Mouse (Mus musculus): ENCODE results near the gene Sgpl1.
A peak's percentile ranks its signal among the peaks of the same experiment; 100 is the strongest.

Sgpl1 gene

GRCm38 (mm10) chr10:61086502-61086901, 61.0 kb downstream of the Sgpl1 start:
- no peak for DNase-seq (ENCODE audit: low read depth, low spot score)

- DNase-seq (ENCODE audit: low read depth, low spot score) = no peak
Observed at GRCm38 (mm10) chr10:61085364-61085763, 62.1 kb downstream of the Sgpl1 start.

GRCm38 (mm10) chr10:61080931-61081255, 66.6 kb downstream of the Sgpl1 start:
- no peak for DNase-seq (ENCODE audit: low read depth, low spot score)

GRCm38 (mm10) chr10:61080227-61080930, 67.1 kb downstream of the Sgpl1 start:
- DNase-seq (ENCODE audit: low read depth, low spot score) = peak; percentile 18

GRCm38 (mm10) chr10:61075607-61076006, 71.9 kb downstream of the Sgpl1 start:
- DNase-seq (ENCODE audit: low read depth, low spot score) = no peak

GRCm38 (mm10) chr10:61074643-61075042, 72.9 kb downstream of the Sgpl1 start:
- no peak for DNase-seq (ENCODE audit: low read depth, low spot score)

GRCm38 (mm10) chr10:61072324-61072723, 75.2 kb downstream of the Sgpl1 start:
- DNase-seq (ENCODE audit: low read depth, low spot score) = no peak

- DNase-seq (ENCODE audit: low read depth, low spot score) = no peak
Observed at GRCm38 (mm10) chr10:61069248-61069647, 78.3 kb downstream of the Sgpl1 start.

- DNase-seq (ENCODE audit: low read depth, low spot score) = peak; percentile 34
Observed at GRCm38 (mm10) chr10:61068436-61069192, 78.9 kb downstream of the Sgpl1 start.

GRCm38 (mm10) chr10:61065287-61066005, 82.1 kb downstream of the Sgpl1 start:
- DNase-seq (ENCODE audit: low read depth, low spot score) = no peak

GRCm38 (mm10) chr10:61064635-61065034, 82.9 kb downstream of the Sgpl1 start:
- no peak for DNase-seq (ENCODE audit: low read depth, low spot score)

GRCm38 (mm10) chr10:61063271-61063864, 84.1 kb downstream of the Sgpl1 start:
- DNase-seq (ENCODE audit: low read depth, low spot score) = no peak

GRCm38 (mm10) chr10:61059543-61060110, 87.9 kb downstream of the Sgpl1 start:
- no peak for DNase-seq (ENCODE audit: low read depth, low spot score)

GRCm38 (mm10) chr10:61059101-61059500, 88.4 kb downstream of the Sgpl1 start:
- no peak for DNase-seq (ENCODE audit: low read depth, low spot score)

GRCm38 (mm10) chr10:61056661-61057060, 90.8 kb downstream of the Sgpl1 start:
- DNase-seq (ENCODE audit: low read depth, low spot score) = no peak

- no peak for DNase-seq (ENCODE audit: low read depth, low spot score)
Observed at GRCm38 (mm10) chr10:61051993-61052613, 95.4 kb downstream of the Sgpl1 start.
